Mouse (Mus musculus) urinary bladder, postnatal 25 days (tissue): ENCODE measurements around the gene St8sia1.

Experiments
- DNase-seq: peaks from one replicate; pipeline ENCODE4 v3.0.0; 2022; ENCODE audit warnings: low spot score

The St8sia1 gene

DNA sequence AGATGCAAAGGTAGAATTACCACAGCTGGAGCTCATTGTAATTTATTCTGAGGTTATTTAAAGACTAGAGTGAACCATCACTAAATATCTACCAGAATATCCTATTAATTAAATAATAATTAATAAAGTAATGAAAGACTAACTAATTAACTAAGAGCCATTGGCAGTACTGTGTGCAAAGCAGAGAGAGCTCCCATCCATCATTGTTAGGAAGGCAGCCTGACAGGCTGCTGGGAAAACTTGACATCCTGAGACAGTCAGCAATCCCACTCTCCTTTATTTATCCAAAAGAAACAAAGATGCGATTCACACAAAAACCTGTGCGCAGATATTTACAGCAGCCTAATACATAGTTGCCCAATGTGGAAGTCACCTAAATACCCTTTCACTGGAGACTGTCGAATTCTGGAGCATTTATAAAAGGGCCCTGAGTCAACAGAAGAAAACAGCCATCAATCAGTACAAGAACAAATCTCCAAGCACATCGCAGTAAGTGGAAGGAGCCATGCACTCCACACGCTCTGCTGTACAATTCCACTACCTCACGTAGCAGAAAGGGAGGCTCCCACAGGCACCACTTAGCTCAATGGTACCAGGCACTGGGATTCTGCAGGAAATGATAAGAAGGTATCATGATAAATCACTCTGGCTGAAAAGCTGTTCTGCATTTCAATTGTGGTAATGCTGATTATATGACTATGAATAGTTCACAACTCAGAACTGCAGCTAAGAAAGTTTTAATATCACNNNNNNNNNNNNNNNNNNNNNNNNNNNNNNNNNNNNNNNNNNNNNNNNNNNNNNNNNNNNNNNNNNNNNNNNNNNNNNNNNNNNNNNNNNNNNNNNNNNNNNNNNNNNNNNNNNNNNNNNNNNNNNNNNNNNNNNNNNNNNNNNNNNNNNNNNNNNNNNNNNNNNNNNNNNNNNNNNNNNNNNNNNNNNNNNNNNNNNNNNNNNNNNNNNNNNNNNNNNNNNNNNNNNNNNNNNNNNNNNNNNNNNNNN, 15.7 kb upstream of the St8sia1 start:
- DNase-seq: no peak

DNA sequence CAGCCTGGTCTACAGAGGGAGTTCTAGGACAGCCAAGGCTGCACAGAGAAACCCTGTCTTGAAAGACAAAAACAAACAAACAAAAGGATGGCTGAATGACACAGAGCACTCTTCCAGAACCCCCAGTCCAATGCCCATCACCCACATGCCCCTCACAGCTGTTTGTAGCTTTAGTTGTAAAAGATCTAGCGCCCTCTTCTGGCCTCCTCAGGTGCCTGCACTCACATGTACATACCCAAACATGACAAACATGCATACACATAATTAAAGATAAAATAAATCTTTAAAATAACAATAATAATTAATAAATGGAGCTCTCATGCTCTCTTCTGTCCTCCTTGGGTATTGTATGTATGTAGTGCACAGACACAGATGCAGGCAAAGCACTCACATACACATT, 13.0 kb upstream of the St8sia1 start:
- no peak for DNase-seq

DNA sequence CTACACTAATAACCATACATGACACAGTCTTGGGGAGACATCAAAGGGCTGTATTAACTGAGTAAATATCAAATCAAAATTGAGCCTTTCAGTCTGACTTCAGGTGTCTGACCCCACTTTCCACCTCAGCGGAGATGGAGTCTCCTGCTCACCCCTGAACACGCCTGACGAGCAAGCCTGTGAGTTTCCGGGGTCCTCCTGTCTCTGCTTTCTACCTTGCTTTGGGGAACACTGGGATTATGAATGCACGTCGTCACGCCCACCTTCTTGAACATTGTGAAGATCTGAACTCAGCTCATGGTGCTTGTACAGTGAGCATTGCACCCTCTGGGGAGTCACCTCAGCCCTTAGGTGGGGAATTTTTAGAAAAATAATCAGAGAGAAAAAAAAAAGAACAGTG, 9.0 kb upstream of the St8sia1 start:
- DNase-seq: no peak

DNA sequence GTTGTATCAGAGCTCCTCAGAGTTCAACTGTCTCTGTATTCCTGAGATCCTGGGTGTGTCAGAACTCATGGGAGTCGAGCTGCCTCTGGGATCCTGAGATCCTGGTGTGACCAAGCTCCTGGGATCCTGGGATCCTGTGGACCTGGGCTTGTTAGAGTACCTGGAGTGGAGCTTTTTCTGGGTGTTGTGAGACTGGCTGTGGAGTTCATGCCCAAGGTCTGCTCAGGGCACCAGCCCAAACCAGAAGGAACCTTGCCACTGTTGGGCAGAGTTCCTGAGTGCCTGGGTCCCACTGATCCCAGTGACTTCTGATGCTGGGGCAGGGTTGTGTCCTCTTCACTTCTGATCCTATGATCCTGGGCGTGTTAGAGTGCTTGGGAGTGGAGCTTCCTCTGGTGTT, 8.0 kb upstream of the St8sia1 start:
- no peak for DNase-seq

DNA sequence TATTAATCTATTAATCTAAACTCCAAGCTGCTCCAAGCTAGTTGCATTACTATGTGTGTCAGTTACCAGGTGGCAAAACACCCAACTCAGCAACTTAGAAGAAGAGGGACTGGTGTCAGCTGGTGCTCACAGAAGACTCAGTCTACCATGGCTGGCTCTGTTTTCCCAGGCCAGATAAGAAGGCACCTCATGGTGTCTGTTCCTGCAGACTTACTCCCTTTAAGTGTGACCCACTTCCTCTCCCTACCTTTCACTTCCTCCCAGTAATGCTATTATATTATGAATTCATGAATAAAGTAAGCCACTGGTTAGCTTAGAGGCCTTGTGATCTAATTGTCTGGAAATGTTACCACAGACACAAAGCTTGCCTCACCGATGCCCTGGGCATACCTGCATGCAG, 3.2 kb upstream of the St8sia1 start:
- DNase-seq: no peak

DNA sequence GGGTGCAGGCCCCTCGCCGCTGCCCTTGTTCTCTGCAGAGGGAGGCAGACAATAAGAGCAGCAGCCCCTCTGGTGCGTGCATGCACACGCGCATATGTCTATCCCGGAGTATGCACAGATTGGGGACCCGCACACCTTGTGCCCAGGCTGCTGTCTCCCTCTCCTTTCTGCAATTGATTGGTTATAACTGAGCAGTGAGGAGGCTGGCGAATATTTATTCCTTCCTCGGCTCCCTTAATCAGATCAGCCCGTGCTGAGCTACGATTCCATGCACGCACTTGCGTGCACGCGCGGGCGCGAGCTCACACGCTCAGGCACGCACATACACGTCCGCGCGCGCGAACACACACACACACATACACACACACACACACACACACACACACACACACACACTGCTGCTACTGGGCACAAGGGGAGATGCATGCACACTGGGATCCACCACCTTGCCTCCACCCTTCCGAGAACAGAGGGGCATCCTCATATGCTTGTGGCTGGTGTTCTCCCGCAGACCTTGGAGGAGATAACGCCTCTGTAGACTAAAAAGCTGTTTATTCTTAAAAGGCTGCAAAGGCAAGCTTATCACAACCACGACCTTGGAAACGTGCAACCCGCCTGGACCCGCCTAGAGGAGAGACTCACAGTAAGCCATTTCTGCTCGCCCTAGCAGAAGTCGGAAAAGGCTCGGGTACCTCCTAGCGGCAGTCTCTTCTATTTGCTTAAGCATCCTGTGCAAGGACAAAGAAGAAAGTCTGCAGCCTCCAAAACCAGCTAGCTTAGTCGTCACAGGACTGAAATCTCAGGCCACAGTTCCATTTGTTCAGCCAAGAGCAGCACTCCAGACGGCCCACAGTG, 506 bp upstream of the St8sia1 start:
- peak; percentile 23 for DNase-seq

DNA sequence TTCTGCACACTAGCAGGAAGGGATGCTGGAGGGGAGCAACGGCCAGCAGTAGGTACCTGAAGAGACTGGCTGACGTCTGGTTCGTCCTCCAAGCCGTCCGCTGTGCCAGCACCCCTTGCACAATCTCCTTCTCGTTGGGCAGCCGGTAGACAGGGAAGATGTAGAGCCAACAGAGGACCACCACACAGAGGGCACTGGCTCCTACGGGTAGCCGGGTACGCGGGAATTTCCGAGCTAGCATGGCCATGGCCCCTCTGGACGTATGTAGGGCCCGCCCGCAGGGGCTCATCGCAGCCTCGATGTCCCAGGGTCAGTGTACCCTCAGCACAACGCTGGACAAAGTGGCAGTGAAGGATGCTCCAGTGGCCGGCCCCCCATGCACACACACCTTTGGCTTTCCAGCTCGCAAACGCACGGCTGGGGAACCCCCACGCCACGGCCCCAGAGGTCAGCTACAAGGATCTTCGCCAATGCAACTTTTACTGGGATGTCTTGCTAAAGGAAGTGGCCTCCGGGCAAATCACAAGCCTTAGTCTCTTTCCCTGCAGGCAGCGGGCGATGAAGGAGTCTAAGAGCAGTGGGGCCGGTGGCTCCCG, 674 bp downstream of the St8sia1 start:
- DNase-seq: no peak

DNA sequence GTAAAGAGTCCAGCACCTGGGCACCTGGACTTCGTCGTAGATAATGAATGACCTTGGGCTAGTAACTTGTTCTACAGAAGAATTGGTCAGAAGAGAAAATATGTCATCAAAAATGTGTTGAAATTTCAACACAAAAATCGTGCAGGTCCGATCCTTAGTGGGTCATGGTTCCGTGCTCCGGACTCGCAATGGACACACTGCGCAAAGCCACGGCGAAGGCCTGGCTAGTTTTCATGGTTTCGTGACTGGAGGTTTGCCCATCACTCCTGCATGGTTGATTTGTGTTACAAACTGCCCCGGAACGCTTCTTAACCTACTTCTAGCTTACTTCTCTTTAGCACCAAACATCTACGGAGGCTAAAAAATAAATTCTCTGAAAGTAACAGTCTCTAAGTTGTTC, 1.4 kb downstream of the St8sia1 start:
- DNase-seq: no peak

DNA sequence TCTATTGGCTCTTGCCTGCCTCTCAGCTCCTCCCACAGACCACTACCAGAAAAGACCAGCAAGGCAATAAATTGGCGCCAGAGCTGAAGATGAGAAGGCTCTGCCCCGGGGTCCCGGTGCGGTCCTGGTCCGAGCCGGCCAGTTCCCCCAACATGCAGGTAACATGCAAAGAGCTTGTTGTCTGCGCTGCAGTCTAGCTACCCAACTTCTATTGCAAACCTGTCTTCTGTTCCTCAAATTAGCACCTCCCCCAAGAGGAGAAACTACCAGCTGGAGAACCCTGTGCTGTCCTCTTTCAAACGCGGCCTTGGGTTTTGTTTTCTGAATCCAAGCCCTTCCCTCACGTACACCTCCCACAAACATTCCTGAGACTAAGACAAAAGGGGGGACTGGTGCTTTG, 1.8 kb downstream of the St8sia1 start:
- no peak for DNase-seq

DNA sequence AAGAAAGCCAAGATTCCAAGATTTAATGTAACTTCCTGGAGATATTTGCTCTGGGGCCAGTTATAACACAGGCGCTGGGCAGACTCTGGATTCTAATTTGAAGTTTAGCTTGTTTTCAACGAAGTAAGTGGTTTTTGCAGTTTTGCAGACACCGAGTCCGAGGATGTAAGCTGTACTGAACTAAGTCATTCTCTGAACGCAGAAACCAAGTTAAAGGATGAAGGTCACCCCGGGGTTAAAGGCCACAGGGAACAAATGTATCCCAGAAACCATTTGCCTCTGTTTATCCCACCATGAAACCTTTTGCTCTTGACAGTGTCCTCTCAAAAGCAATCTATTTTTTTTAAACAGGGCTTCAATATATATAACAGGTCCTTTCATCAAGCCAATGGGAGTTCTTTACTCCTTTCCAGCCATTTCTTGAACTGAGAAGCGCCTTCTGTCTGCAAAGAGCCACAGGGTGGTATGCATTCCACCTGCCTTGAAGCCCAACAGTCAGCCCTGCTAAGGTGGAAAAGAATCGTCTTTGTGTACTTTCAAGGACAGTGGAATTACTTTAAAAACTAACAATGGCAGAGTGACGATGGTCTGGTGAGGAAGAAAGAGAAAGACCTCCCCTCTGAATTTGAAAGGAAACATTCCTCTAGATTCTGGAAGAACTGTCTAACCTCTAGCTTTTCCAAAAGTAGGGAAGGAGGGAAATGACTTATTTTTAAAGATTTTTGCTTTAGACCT, 2.4 kb downstream of the St8sia1 start:
- DNase-seq: no peak

DNA sequence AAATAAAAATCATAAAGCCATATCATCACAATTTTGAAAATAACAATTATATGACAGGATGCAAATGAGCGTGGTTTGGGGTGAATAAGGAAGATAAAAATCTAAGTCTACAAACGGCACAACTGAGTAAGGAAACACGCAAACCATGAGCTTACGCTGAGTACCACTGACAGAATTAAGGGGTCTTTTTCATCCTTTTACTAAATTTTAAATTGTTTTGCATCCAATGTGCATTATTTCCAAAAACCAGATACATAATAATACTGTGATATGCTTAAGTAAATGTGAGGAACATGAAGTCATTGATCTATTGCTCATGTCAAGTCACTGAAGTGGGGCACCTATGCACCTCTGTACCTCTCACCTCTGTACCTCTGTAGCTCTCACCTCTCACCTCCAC, 7.7 kb downstream of the St8sia1 start:
- no peak for DNase-seq

DNA sequence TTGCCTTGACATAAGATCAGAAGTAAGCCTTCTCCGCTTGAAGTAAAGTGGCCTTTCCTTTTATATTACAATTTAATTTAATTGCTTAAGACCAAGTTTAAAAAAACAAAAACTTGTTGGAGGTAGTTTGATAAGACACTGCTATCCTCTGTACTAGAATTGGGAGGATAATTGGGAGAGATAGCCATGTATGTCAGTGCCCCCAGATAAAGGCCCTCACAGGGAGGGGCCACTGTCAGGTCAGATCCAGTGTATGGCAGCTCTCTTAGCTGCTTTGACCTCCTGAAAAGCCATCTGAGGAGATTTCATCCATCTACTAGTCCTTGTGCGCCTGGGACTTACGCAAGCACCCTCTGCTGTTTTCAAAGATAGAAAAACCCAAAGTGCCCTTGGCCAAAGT, 9.0 kb downstream of the St8sia1 start:
- DNase-seq: no peak

DNA sequence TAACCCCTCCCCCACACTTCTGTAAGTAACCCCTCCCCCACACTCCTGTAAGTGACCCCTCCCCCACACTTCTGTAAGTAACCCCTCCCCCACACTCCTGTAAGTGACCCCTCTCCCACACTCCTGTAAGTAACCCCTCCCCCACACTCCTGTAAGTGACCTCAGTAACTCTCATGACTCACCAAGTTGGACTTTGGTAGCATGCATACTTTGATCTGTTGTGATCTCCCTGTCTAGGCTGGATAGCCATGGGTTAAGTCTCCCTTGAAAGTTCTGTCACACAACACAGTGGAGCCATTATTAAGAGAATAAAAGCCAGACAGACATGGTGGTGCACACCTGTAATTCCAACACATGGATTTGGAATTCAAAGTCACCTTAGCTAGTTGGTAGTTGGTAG, 11.1 kb downstream of the St8sia1 start:
- DNase-seq: no peak

DNA sequence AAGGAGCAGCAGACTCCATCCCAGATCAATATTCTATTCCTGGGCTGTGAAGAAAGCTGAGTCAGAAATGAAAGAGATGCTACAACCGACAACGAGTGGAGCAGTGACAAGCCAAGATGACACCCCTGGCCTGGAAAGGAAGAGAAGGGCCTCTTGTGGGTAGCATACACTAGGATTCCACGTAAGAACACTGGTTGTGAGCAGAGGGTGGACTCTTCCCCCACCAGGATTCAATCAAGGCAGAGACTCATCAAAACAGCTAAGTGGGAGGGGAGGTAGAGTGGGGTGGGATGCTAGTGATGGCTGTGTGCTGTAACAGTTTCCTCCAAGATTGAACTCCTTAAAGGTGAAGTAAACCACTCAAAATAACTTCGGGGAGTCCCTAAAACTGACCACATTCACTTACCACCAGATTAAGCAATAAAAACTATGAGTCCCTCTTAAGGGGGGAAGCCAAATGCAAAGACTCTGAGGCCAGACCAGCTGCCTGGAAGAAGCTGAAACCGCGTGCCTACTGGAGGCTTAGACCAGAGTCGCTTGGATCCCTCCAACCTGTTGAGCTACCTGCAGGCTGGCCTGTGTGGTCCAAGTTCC, 11.8 kb downstream of the St8sia1 start:
- no peak for DNase-seq

DNA sequence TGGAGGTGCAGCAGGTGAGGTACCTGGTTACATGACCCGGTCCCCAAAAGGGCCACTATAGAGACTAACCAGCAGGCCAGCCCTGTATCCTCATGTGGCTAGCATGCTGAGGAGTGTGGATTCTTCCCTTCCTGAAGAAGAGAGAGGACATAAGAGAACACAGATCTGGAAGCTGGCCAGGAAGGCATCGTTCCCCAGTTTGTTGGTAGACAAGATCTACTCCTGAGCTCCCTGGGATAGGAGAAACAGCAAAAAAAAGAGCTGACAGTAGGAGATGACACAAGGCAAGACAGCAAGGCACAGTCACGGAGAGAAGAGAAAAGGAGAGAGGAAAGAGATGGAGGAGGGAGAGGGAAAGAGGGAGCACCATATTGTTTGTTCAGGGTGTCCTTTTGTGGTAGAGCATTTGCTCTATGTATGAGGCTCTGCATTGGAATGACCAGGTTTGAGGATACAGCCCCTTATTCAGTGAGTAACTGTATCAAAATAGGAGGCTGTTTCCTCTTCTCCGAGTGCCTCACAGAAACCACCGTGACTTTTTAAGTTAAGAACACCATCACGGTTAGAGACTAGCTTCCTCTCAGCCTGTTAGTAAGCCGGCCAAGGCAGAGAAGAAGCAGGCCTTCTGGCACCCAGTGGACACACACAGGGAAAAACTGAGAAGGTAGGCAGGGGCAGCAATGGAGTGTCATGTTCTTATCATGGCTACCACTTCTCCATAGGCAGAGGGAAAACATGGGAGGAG, 12.5 kb downstream of the St8sia1 start:
- no peak for DNase-seq

DNA sequence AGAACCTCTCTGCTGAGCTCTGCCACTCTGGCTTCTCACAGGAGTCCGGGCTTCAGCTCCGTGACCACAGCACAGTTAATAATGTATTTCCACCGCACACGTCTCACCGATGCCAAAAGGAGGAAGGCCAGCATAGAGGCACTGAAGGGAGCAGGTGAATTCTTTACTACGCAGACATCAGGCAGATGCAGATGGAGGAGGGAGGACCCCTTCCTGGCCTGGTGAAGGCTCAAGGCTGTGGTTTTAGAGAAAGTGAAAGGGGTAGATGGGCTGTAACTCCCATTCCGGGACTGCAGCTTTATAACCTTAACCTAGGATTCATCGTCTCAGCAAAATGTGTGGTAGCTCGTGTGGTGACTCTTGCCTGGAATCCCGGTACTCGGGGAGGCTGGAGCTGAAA, 13.9 kb downstream of the St8sia1 start:
- DNase-seq: no peak

DNA sequence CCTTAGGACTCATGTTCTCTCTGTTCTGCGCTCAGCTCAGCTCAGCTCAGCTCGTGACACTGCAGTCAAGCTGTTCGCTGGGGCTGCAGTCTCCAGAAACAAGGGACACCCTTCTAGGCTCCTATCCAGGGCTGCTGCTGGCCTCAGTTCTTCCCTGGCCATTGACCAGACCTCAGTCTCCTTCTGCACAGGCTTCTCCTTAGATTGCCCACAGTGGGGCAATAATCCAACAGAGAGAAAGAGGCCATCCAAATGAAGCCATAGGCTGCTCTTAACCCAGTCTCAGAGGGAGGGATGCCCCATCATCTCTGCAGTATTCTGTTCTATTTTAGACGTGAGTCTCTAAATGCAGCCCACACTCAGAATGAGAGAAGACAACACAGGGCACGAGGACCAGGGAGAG, 15.3 kb downstream of the St8sia1 start:
- no peak for DNase-seq

DNA sequence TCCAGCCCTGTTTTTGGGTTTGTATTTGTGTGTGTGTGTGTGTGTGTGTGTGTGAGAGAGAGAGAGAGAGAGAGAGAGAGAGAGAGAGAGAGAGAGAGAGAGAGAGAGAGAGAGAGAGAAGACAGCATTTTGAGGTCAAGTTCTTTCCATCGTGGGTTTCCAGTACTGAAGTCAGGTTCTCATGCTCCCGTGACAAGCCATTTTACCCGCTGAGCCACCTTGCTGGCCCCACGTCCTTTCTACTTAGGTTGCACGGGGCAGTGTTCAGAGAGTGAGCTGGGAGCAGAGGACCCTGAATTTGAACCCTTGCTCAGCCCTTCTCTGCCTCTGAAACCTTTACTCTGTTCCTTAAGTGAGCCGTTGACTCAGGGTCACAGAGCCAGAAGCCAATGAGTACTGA, 17.2 kb downstream of the St8sia1 start:
- DNase-seq: no peak

DNA sequence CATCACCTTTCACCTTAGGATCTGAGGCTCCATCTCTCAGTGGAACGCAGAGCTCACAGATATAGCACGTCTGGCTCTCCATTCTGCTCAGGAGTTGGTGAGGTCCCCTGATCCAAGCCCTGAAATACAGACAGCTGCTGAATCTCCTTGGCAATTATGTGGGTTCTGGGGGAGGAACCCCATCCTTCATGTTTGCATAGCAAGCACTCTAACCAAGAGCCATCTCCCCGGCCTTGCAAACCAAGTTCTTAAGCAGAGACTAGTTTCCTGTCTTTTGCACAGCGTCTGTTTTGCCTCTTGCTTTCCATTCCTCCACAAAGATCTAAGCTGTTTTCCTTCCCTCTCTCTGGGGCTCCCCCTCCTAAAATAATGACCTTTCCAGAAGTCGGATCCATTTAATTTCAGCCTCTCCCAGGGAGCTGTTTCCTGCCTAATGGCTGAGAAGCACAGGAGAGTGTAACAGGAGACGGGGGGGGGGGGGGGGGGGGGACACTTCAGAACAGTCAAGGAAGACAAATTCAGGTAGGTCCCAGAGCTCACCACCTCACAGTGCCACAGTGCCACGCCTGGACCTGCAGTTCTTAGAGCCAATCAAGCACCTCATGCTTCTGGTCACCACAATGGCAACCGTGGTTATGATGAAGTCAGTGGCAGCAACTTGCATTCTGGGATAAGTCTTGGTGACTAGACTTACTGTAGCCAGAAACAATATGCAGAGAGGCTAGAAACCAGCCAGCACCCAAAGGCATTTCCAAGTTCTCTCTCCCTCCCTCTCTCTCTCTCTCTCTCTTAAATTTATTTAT, 18.0 kb downstream of the St8sia1 start:
- DNase-seq: no peak

DNA sequence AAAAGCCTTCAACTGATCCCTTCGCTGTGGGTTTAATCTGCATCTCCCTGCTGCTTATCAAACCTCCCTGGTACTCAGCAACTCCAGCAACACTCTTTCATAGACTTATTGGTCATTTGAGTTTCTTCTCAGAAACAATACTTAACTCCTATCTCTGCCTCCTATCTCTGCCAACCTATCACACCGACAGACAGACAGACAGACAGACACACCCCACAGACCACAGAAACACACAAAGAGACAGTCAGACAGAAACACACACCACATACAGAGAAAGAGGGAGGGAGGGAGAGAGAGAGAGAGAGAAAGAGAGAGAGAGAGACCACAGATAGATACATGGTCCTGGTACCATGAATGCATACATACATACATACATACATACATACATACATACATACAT, 18.8 kb downstream of the St8sia1 start:
- DNase-seq: no peak
